Mouse (Mus musculus): ENCODE results near the gene Plekhm2. TPM values are rescaled to one million over a fixed set of nuclear protein-coding genes. Genes with fewer than 3 reads are reported as not detected.

Plekhm2 gene
- total and polyA plus RNA-seq, 3 experiments, result 12.4 to 28.2 (median 13.7) TPM

DNA sequence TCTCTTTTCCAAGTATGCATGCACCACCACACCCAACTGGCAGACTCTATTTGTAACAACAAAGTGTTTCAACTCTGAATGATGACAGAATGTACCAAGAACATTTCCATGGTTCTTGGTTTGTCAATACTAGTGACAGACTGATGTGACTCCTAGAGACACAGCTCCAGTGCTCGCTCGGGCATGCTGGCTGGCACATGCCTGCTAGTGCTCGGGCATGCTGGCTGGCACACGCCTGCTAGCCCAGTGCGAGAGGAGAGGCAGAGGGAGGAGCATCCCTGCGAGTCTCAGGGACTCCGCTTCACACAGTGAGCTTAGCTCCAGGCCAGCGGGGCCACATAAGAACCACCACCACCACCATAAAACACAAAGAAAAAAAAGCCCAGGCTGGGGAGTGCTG is 30.0 kb upstream of the Plekhm2 start:
- no peak overlapping the region for H3K9ac ChIP-seq (ENCODE audit: insufficient read depth, low read depth)
- H3K27me3 ChIP-seq (replicated peaks), result no peaks in the 10 kb centered on the region
- dilution Hi-C loops (cut with MboI; ENCODE audit: extremely low pct_ligation_motif_present, extremely low pct_unique_long_range_greater_than_20kb, low sequenced_read_pairs), result no loop called here
- H3K4me3 ChIP-seq (replicated peaks in 1 of 3; ENCODE audit: low read depth in 2 of 3, low read length in 2 of 3, poor library complexity in 1 of 3), result no peak overlapping the region
- TF ChIP-seq SMC3 (IDR thresholded peaks at IDR 0.05; ENCODE audit: low read depth, low read length) (no peak), BHLHE40 (IDR thresholded peaks at IDR 0.05; ENCODE audit: low read depth, low read length) (peak; percentile 75)
- DNase-seq (ENCODE audit: extremely low read depth), result no peak
- peaks cover 59 to 88% of the 10 kb centered on the region in 2 experiments for H3K36me3 ChIP-seq (replicated peaks in 1 of 2; ENCODE audit: control insufficient read depth in 1 of 2, insufficient read depth in 1 of 2, low read length in 1 of 2)
- no peaks in the 10 kb centered on the region for H3K9me3 ChIP-seq (replicated peaks; ENCODE audit: low read length)
- in situ Hi-C loops (cut with MboI; ENCODE audit: low pct_ligation_motif_present, low pct_unique_long_range_greater_than_20kb, low sequenced_read_pairs), result loop anchor here (5.0 kb wide), 1 partner anchor 37 kb away; no protein-coding TSS in a partner anchor
- no peak overlapping the region for H3K4me2 ChIP-seq (ENCODE audit: insufficient read depth, low read depth, poor library complexity, severe bottlenecking)
- H3K4me1 ChIP-seq (ENCODE audit: control insufficient read depth in 1 of 2, insufficient read depth in 2 of 2), result peaks cover 8 to 58% of the 10 kb centered on the region in 2 experiments; a peak in 2 of 4 replicates
- H3K27ac ChIP-seq (ENCODE audit: insufficient read depth, low read depth), result no peak overlapping the region
- no peaks in the 10 kb centered on the region for H3K79me2 ChIP-seq (replicated peaks; ENCODE audit: control insufficient read depth, extremely low read depth, insufficient read depth, poor library complexity, severe bottlenecking)

- H3K36me3 ChIP-seq (replicated peaks in 1 of 2; ENCODE audit: control insufficient read depth in 1 of 2, insufficient read depth in 1 of 2, low read length in 1 of 2), result peaks cover 56 to 84% of the 10 kb centered on the region in 2 experiments
- in situ Hi-C loops (cut with MboI; ENCODE audit: low pct_ligation_motif_present, low pct_unique_long_range_greater_than_20kb, low sequenced_read_pairs), result no loop called here
Observed at GRCm38 (mm10) chr4:141688505-141688904, 23.8 kb upstream of the Plekhm2 start.

DNA sequence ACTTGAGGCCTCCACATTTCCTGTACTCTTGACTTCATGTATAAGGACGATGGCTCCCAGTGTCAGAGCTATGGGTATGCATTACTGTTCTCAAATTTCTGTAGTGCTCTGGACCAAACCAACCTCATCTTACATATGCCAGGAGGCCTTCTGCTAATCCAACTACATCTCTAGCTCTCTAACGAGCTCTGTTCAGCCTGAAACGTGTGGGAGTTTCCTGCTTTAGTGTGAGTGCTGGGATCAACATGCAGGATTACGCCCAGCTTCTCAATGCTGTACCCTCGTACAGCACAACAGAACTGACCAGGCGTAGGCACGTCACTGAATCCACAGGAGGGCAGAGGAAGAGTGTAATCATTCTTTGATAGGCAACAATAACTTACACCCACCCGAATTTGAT is 21.8 kb upstream of the Plekhm2 start:
- Histone ChIP-seq H3K9ac (ENCODE audit: insufficient read depth, low read depth) (no peak overlapping the region), H3K79me2 (replicated peaks; ENCODE audit: control insufficient read depth, extremely low read depth, insufficient read depth, poor library complexity, severe bottlenecking) (no peaks in the 10 kb centered on the region), H3K4me3 (replicated peaks in 1 of 3; ENCODE audit: low read depth in 2 of 3, low read length in 2 of 3, poor library complexity in 1 of 3) (no peak overlapping the region), H3K4me1 (ENCODE audit: control insufficient read depth in 1 of 2, insufficient read depth in 2 of 2) (peaks cover 0 to 30% of the 10 kb centered on the region in 2 experiments; a peak in 2 of 4 replicates), H3K4me2 (ENCODE audit: insufficient read depth, low read depth, poor library complexity, severe bottlenecking) (no peak overlapping the region), H3K27ac (ENCODE audit: insufficient read depth, low read depth) (no peak overlapping the region), H3K9me3 (replicated peaks; ENCODE audit: low read length) (no peaks in the 10 kb centered on the region), H3K27me3 (replicated peaks) (no peaks in the 10 kb centered on the region), H3K36me3 (replicated peaks in 1 of 2; ENCODE audit: control insufficient read depth in 1 of 2, insufficient read depth in 1 of 2, low read length in 1 of 2) (peaks cover 51 to 83% of the 10 kb centered on the region in 2 experiments)
- TF ChIP-seq ZC3H11A (IDR thresholded peaks at IDR 0.05; ENCODE audit: low read depth, low read length) (no peak), RAD21 (IDR thresholded peaks at IDR 0.05; ENCODE audit: low read depth, low read length) (no peak), IRF4 (IDR thresholded peaks at IDR 0.05; ENCODE audit: low read depth, low read length) (no peak), ZNF384 (IDR thresholded peaks at IDR 0.05; ENCODE audit: low read depth, low read length) (no peak), ETS1 (conservative IDR thresholded peaks at IDR 0.05; ENCODE audit: low read depth, low read length) (no peak), JUND (conservative IDR thresholded peaks at IDR 0.05; ENCODE audit: low read depth, low read length) (no peak), MYC (IDR thresholded peaks at IDR 0.05; ENCODE audit: low read depth, low read length) (no peak), PAX5 (IDR thresholded peaks at IDR 0.05; ENCODE audit: low read length) (no peak), SMC3 (IDR thresholded peaks at IDR 0.05; ENCODE audit: low read depth, low read length) (no peak), MAZ (IDR thresholded peaks at IDR 0.05; ENCODE audit: low read depth, low read length) (no peak), ELF1 (IDR thresholded peaks at IDR 0.05; ENCODE audit: low read depth, low read length) (no peak), HCFC1 (IDR thresholded peaks at IDR 0.05; ENCODE audit: low read depth, low read length) (no peak), KAT2A (IDR thresholded peaks at IDR 0.05; ENCODE audit: insufficient replicate concordance, low read length) (no peak)
- DNase-seq (ENCODE audit: extremely low read depth), result no peak
- dilution Hi-C loops (cut with MboI; ENCODE audit: extremely low pct_ligation_motif_present, extremely low pct_unique_long_range_greater_than_20kb, low sequenced_read_pairs) (no loop called here), in situ Hi-C loops (cut with MboI; ENCODE audit: low pct_ligation_motif_present, low pct_unique_long_range_greater_than_20kb, low sequenced_read_pairs) (no loop called here)

More at GRCm38 (mm10) chr4:141688505-141688904, 23.8 kb upstream of the Plekhm2 start:
- H3K4me3 ChIP-seq (replicated peaks in 1 of 3; ENCODE audit: low read depth in 2 of 3, low read length in 2 of 3, poor library complexity in 1 of 3), result no peak overlapping the region
- H3K4me2 ChIP-seq (ENCODE audit: insufficient read depth, low read depth, poor library complexity, severe bottlenecking), result no peak overlapping the region
- H3K4me1 ChIP-seq (ENCODE audit: control insufficient read depth in 1 of 2, insufficient read depth in 2 of 2), result peaks cover 0 to 45% of the 10 kb centered on the region in 2 experiments; a peak in 2 of 4 replicates
- no peaks in the 10 kb centered on the region for H3K79me2 ChIP-seq (replicated peaks; ENCODE audit: control insufficient read depth, extremely low read depth, insufficient read depth, poor library complexity, severe bottlenecking)
- no peaks in the 10 kb centered on the region for H3K27me3 ChIP-seq (replicated peaks)
- no peak for DNase-seq (ENCODE audit: extremely low read depth)
- H3K27ac ChIP-seq (ENCODE audit: insufficient read depth, low read depth), result no peak overlapping the region
- TF ChIP-seq HCFC1 (IDR thresholded peaks at IDR 0.05; ENCODE audit: low read depth, low read length), result no peak
- no peak for TF ChIP-seq NELFE (IDR thresholded peaks at IDR 0.05; ENCODE audit: low read depth, low read length)
- no peak for TF ChIP-seq ZKSCAN1 (IDR thresholded peaks at IDR 0.05; ENCODE audit: borderline replicate concordance, low read depth, low read length)
- no peak for TF ChIP-seq CTCF (conservative IDR thresholded peaks at IDR 0.05 in 1 of 2, IDR thresholded peaks at IDR 0.05 in 1 of 2; ENCODE audit: low read depth in 2 of 2, low read length in 2 of 2)
- no peak for TF ChIP-seq KAT2A (IDR thresholded peaks at IDR 0.05; ENCODE audit: insufficient replicate concordance, low read length)
- TF ChIP-seq JUN (IDR thresholded peaks at IDR 0.05; ENCODE audit: insufficient read depth, low read depth, low read length), result no peak
- TF ChIP-seq ETS1 (conservative IDR thresholded peaks at IDR 0.05; ENCODE audit: low read depth, low read length), result no peak
- TF ChIP-seq EP300 (IDR thresholded peaks at IDR 0.05; ENCODE audit: low read length), result no peak
- no peak for TF ChIP-seq TCF12 (IDR thresholded peaks at IDR 0.05; ENCODE audit: low read depth, low read length)
- no peak for TF ChIP-seq RAD21 (IDR thresholded peaks at IDR 0.05; ENCODE audit: low read depth, low read length)
- TF ChIP-seq NRF1 (IDR thresholded peaks at IDR 0.05; ENCODE audit: low read depth, low read length), result no peak
- TF ChIP-seq MYC (IDR thresholded peaks at IDR 0.05; ENCODE audit: low read depth, low read length), result no peak
- TF ChIP-seq BHLHE40 (IDR thresholded peaks at IDR 0.05; ENCODE audit: low read depth, low read length), result no peak
- no peak for TF ChIP-seq SIN3A (IDR thresholded peaks at IDR 0.05; ENCODE audit: low read length)
- TF ChIP-seq SMC3 (IDR thresholded peaks at IDR 0.05; ENCODE audit: low read depth, low read length), result no peak
- dilution Hi-C loops (cut with MboI; ENCODE audit: extremely low pct_ligation_motif_present, extremely low pct_unique_long_range_greater_than_20kb, low sequenced_read_pairs), result no loop called here
- no peaks in the 10 kb centered on the region for H3K9me3 ChIP-seq (replicated peaks; ENCODE audit: low read length)
- no peak overlapping the region for H3K9ac ChIP-seq (ENCODE audit: insufficient read depth, low read depth)
